Mouse (Mus musculus) bone marrow, adult 2 months (tissue): ENCODE data around the gene Adgrl1. TPM values are rescaled to one million over a fixed set of nuclear protein-coding genes. Genes with fewer than 3 reads are reported as not detected.

Experiments used
- H3K27ac ChIP-seq: fragments of 200-500 bp; 2 replicates; pipeline ENCODE4 v1.5.1; 2012; ENCODE audit warnings: low read depth, mild to moderate bottlenecking, control low read depth, inconsistent platforms, low read length; ENCODE audit not compliant: control insufficient read depth, poor library complexity, insufficient read depth
- H3K4me1 ChIP-seq: fragments of 200-500 bp; 2 replicates; pipeline ENCODE4 v1.6.1; 2011; ENCODE audit warnings: low read length; ENCODE audit not compliant: control insufficient read depth, insufficient read depth
- H3K4me3 ChIP-seq: fragments of 200-500 bp; replicated peaks from 2 replicates; pipeline ENCODE3; 2011; ENCODE audit warnings: mild to moderate bottlenecking, low read depth, low read length, control low read depth; ENCODE audit not compliant: control insufficient read depth
- CTCF ChIP-seq: fragments of 200-500 bp; IDR thresholded peaks from 2 replicates; pipeline ENCODE4 v1.5.1; 2011; ENCODE audit warnings: low read length, control low read depth; ENCODE audit not compliant: control insufficient read depth, insufficient read depth
- POLR2A ChIP-seq: fragments of 200-500 bp; IDR thresholded peaks from 2 replicates; pipeline ENCODE4 v1.6.1; 2011; ENCODE audit warnings: low read depth, mild to moderate bottlenecking, control low read depth, low read length, borderline replicate concordance; ENCODE audit not compliant: control insufficient read depth
- WGBS: fragments of 180-500 bp; shearing (Covaris S2); methylation state at CpG from one replicate; pipeline ENCODE4 v1.1.7; 2018; 5-methylcytosine and 5-hydroxymethylcytosine counted together
- polyA plus RNA-seq: library from polyadenylated mRNA; stranded (reverse); fragments of >200 nt; gene quantifications from 2 replicates; pipeline ENCODE4 v1.2.4, GENCODE M21; 2011; ENCODE audit warnings: low replicate concordance; ENCODE audit not compliant: missing spikeins, insufficient read depth, insufficient read length

Adgrl1 gene
- polyA plus RNA-seq, 1 experiment: 8.8 TPM

DNA sequence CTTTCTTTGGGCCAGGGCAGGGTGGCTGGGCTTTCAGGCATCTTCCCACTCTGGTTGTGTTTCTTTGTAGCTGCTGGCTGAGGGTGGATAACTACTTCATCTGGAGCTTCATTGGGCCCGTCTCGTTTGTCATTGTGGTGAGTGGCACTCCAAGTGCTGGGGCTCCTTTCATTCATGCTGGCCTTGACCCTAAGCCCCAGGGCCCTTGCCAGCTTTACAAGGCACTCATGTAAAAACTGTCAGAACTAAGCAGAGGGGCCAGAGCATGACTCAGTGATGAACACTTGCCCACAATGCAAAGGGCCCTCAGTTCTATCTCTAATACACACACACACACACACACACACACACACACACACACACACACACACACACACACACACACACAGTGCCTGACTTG is 35.1 kb downstream of the Adgrl1 start:
- TF ChIP-seq POLR2A: no peak
- TF ChIP-seq CTCF: no peak
- Histone ChIP-seq H3K27ac (no peak overlapping the region), H3K4me1 (no peaks in the 10 kb centered on the region), H3K4me3 (no peak overlapping the region)
- WGBS: 77% methylated on average over 2 of the region's 2 CpGs

GRCm38 (mm10) chr8:83935435-83935834 is 35.5 kb downstream of the Adgrl1 start:
- no peak overlapping the region for H3K4me3 ChIP-seq
- TF ChIP-seq POLR2A: no peak
- TF ChIP-seq CTCF: no peak
- H3K27ac ChIP-seq: no peak overlapping the region
- no peaks in the 10 kb centered on the region for H3K4me1 ChIP-seq
- WGBS: 88% methylated on average over 8 of the region's 8 CpGs

GRCm38 (mm10) chr8:83937645-83938044 is 37.7 kb downstream of the Adgrl1 start:
- no peak overlapping the region for H3K27ac ChIP-seq
- no peak overlapping the region for H3K4me3 ChIP-seq
- 84% methylated on average over 7 of the region's 7 CpGs for WGBS
- H3K4me1 ChIP-seq: no peaks in the 10 kb centered on the region
- TF ChIP-seq CTCF (no peak), POLR2A (no peak)

DNA sequence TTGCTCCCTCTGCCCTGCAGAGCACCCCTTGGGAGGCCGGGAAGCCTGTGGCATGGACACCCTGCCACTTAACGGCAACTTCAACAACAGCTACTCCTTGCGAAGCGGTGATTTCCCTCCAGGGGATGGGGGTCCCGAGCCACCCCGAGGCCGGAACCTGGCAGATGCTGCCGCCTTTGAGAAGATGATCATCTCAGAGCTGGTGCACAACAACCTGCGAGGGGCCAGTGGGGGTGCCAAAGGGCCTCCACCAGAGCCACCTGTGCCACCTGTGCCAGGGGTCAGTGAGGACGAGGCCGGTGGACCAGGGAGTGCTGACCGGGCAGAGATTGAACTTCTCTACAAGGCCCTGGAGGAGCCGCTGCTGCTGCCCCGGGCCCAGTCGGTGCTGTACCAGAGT is 38.4 kb downstream of the Adgrl1 start:
- Histone ChIP-seq H3K4me3 (no peak overlapping the region), H3K4me1 (no peaks in the 10 kb centered on the region), H3K27ac (no peak overlapping the region)
- 89% methylated on average over 15 of the region's 15 CpGs for WGBS
- TF ChIP-seq POLR2A: no peak
- no peak for TF ChIP-seq CTCF

DNA sequence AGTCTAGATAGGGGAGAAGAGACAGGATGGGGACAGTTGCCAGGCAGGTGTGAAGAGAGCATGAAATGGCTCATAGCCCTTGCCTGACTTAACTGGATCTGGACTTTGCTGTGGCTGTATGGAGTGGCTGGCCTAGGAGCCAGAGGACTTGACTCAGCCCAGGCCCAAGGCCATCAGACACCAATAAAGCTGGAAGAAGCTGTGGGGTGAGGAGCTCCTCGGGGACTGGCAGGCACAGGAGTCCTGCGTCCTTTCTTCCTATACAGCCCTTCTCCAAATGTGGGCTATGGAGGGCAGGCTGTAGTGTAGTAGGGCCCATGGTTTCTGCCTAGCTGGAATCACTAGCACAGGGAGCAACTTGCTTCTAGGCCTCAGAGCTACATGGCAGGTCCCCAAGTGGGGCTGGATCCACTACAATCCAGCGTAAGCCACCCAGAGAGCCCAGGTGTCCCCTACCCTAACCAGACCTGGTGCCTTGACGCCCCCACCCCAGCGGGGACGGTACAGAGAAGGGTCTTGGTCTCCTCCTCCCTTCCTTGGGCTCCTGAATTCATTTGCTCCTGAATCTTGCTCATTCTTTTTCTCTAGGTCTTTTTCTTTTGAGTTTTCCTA is 41.3 kb downstream of the Adgrl1 start:
- no peak for TF ChIP-seq CTCF
- TF ChIP-seq POLR2A: no peak
- no peak overlapping the region for H3K27ac ChIP-seq
- WGBS: 71% methylated on average over 6 of the region's 6 CpGs

DNA sequence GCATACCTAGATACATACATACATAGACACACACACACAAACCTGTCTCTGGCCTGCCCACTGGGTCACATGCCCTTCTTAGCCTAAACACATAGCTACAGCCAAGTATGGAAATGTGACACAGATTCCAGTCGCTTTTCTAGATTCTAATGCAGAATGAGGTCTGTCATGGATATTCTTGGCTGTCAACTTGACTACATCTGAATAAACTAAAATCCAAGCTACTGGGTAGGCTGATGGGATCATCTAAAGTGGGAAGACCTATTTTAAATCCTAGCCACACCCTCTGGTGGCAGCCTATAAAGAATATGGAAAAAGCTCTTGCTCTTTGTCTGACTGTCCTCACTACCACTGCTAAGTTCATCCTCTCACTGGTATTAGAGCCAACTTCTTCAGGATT is 42.5 kb downstream of the Adgrl1 start:
- WGBS: 84% methylated on average over 1 of the region's 1 CpGs
- H3K27ac ChIP-seq: no peak overlapping the region
- H3K4me1 ChIP-seq: no peaks in the 10 kb centered on the region
- TF ChIP-seq POLR2A (no peak), CTCF (no peak)
- no peak overlapping the region for H3K4me3 ChIP-seq

More for the DNA sequence above, 41.3 kb downstream of the Adgrl1 start:
- no peak overlapping the region for H3K4me3 ChIP-seq
- no peaks in the 10 kb centered on the region for H3K4me1 ChIP-seq

- Histone ChIP-seq H3K4me1 (no peaks in the 10 kb centered on the region), H3K27ac (no peak overlapping the region), H3K4me3 (no peak overlapping the region)
- 45% methylated on average over 3 of the region's 3 CpGs for WGBS
- TF ChIP-seq CTCF: no peak
- TF ChIP-seq POLR2A: no peak
Observed at GRCm38 (mm10) chr8:83945540-83945939, 45.6 kb downstream of the Adgrl1 start.

DNA sequence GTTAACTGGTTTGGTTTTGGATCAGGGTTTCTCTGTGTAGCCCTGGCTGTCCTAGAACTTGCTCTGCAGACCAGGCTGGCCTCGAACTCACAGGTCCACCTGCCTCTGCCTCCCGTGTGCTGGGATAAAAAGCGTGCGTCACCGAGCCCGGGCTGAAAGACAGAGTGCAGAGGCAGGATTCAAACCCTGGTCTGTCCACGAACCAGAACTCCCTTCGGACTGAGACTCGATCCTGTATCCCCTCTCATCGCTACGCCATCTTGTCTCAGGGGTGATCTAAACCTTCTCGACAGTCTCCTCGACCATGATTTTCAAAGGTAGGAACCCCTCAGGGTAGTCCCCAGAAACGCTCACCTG is 54.8 kb downstream of the Adgrl1 start:
- no peak overlapping the region for H3K27ac ChIP-seq
- TF ChIP-seq POLR2A (no peak), CTCF (no peak)
- H3K4me3 ChIP-seq: peak overlapping the region; percentile 92
- peaks cover 3% of the 10 kb centered on the region; the same call in 1 of the 2 replicates for H3K4me1 ChIP-seq
- WGBS: 3% methylated on average over 14 of the region's 14 CpGs
